Mouse (Mus musculus) small intestine, adult 2 months (tissue): ENCODE measurements around the gene Ankrd52.

ENCODE experiments used
- CTCF ChIP-seq: fragments of 200-500 bp; IDR thresholded peaks from 2 replicates; pipeline ENCODE4 v1.5.1; 2012; ENCODE audit warnings: low read depth, mild to moderate bottlenecking, control low read depth, inconsistent platforms, low read length, moderate library complexity, mixed read lengths; ENCODE audit not compliant: insufficient replicate concordance, insufficient read length; ENCODE audit errors: extremely low read depth
- POLR2A ChIP-seq: fragments of 200-500 bp; IDR thresholded peaks from 2 replicates; pipeline ENCODE4 v1.6.1; 2012; ENCODE audit warnings: low read depth, mild to moderate bottlenecking, control low read depth, inconsistent platforms, low read length, moderate library complexity

GRCm38 (mm10) chr10:128336597-128336996 is 40.3 kb upstream of the Ankrd52 start:
- no peak for TF ChIP-seq CTCF
- no peak for TF ChIP-seq POLR2A
